In the genomic region with DNA sequence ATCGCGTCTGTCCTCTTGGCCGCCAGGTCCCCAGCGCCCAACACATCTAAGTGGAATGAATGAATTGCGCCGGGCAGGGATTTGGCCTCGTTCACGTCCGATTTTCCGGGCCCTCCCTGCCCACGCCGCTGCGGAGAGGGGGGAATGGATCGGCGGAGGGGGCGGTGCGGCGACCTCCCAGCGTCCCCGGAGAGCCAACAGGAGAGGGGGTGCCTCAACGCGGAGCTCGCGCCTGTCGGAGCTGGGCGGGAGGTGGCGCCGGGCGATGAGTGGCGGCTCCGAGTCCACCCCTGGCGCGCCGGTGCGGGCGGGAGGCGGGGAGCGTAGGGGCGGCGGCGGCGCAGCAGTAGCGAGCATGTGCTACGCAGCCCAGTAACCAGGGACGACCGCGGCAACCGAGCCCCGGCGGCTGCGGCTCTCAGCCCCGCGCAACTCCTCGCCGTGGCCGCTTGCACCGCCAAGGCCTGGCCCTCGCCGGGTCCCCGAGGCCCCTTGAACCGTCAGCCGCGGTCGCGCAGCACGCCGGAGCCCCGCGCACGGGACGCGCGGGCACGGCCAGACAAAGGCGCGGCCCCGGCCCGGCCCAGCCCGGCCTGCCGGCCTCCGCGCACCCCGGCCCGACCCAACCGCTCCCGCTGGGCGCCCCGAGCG, we compare ENCODE assay signal across 8 mouse cellular contexts. TPM values are rescaled to one million over a fixed set of nuclear protein-coding genes. Genes with fewer than 3 reads are reported as not detected.
DNase-seq lines count a peak whose midpoint lies in the region; ATAC-seq and TF ChIP-seq lines count a peak whose summit lies in the region.

TSS of gene Ncs1 (plus strand) at position 333 of the 651 bp plus-strand sequence.

- peak within 1 kb of the TSS; percentile 82 for H3K9ac ChIP-seq in lung, embryonic 14.5 days

- H3K27me3 ChIP-seq in hindbrain, embryonic 10.5 days (ENCODE audit: insufficient read depth, poor library complexity, severe bottlenecking): peaks cover 40% of the 10 kb centered on the region
- peaks cover 5% of the 10 kb centered on the region; the same call in 1 of the 2 replicates for H3K27me3 ChIP-seq in lung, embryonic 14.5 days (ENCODE audit: insufficient read depth, low read length)

- under 1% methylated on average over 89 of the region's 89 CpGs for WGBS in hindbrain, embryonic 10.5 days
- under 1% methylated on average over 87 of the region's 89 CpGs for WGBS in lung, embryonic 14.5 days

- no peaks in the 10 kb centered on the region for H3K9me3 ChIP-seq in hindbrain, embryonic 10.5 days
- no peaks in the 10 kb centered on the region for H3K9me3 ChIP-seq in lung, embryonic 14.5 days (ENCODE audit: low read depth, low read length)

- H3K4me2 ChIP-seq in lung, embryonic 14.5 days: peak within 1 kb of the TSS; percentile 96

- H3K27ac ChIP-seq in hindbrain, embryonic 10.5 days: peak within 1 kb of the TSS; percentile 96
- peak within 1 kb of the TSS; percentile 46; the same call in 1 of the 2 replicates for H3K27ac ChIP-seq in lung, embryonic 14.5 days (ENCODE audit: low read depth)

- DNase-seq in Muller cell, postnatal 12 days (ENCODE audit: inconsistent ontology term): peak; percentile 91
- DNase-seq in cerebellum, adult 9-10 months: peak; percentile 79
- peak; percentile 79 to 87 for DNase-seq in frontal cortex, postnatal 10 days (ENCODE audit: low spot score in 2 of 2)
- peak; percentile 80 for DNase-seq in hindbrain, embryonic 10.5 days (ENCODE audit: low spot score)
- peak; percentile 87 for DNase-seq in layer of hippocampus, adult 9-11 months
- DNase-seq in lung, embryonic 14.5 days: peak; percentile 84
- peak; percentile 69 for DNase-seq in ovary, adult 18-20 months (ENCODE audit: low spot score)
- peak; percentile 71 for DNase-seq in urinary bladder, postnatal 4 days (ENCODE audit: low spot score in 2 of 2)

- H3K36me3 ChIP-seq in hindbrain, embryonic 10.5 days: peaks cover 25% of the 10 kb centered on the region; the same call in 1 of the 2 replicates
- H3K36me3 ChIP-seq in lung, embryonic 14.5 days (ENCODE audit: insufficient read depth): no peaks in the 10 kb centered on the region

- peak; percentile 90 for ATAC-seq in lung, embryonic 14.5 days (ENCODE audit: insufficient read depth)

- H3K4me3 ChIP-seq in hindbrain, embryonic 10.5 days: peak within 1 kb of the TSS; percentile 94
- H3K4me3 ChIP-seq in lung, embryonic 14.5 days (ENCODE audit: low read depth, low read length): peak within 1 kb of the TSS; percentile 77

- peaks cover 58% of the 10 kb centered on the region for H3K4me1 ChIP-seq in hindbrain, embryonic 10.5 days (replicated peaks)
- peaks cover 10% of the 10 kb centered on the region for H3K4me1 ChIP-seq in lung, embryonic 14.5 days (ENCODE audit: insufficient read depth)

- no peak for TF ChIP-seq CTCF in lung, embryonic 14.5 days (IDR thresholded peaks at IDR 0.05; ENCODE audit: low read depth)

RNA-seq across cellular contexts. Expression of gene Ncs1, which starts in this region (rescaled TPM):
- polyA plus RNA-seq in hindbrain, embryonic 10.5 days (2016; fragmentation: Nextera tagmentation; extraction: Ambion mirVana): 49.7 and 65.9 TPM in 2 replicates
- 26.5 and 28.6 TPM in 2 replicates for polyA plus RNA-seq in lung, embryonic 14.5 days (2014; fragmentation: Nextera tagmentation; extraction: Ambion mirVana)

Comparison
In these comparisons a context has a peak if more than half of its experiments do, and no peak if none do; other contexts are left out.
1. Peak in every context shown above with its lines: DNase-seq, ATAC-seq, H3K4me3 ChIP-seq and H3K27ac ChIP-seq.